Mouse (Mus musculus): ENCODE measurements at regions not wholly inside any gene's neighbourhood (a gene's known extent, or its start where the extent isn't known, plus 50 kb on each side); places are given as distances from the start of the nearest gene placed in this dataset.
A peak's percentile ranks its signal among the peaks of the same experiment; 100 is the strongest.

GRCm38 (mm10) chr3:38397615-38397956, 87.1 kb downstream of the Ankrd50 start:
- no peak for ATAC-seq (ENCODE audit: low TSS enrichment)

GRCm38 (mm10) chr3:38396760-38397614, 87.7 kb downstream of the Ankrd50 start:
- ATAC-seq (ENCODE audit: low TSS enrichment) = 0 out of 2 replicates have a peak, but pooled peaks have one; percentile 52

DNA sequence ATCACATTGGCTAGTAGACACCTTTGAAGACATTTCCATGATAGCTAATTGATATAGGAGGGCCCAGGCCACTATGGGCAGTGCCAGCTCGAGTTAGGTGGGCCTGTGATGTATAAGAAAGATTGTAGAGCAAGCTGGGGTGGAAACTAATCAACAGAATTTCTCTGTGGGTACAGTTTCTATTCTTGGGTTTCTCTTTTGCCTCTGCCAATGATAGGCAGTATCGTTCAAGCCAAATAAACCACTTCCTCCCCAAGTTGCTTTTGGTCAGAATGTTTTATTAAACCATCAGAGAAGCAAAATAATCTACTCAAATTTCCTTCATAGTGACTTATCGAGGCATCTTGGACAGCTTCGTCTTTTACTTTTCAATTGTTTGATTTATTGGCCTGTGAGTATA, 90.3 kb downstream of the Ankrd50 start:
- ATAC-seq (ENCODE audit: low TSS enrichment) = no peak

DNA sequence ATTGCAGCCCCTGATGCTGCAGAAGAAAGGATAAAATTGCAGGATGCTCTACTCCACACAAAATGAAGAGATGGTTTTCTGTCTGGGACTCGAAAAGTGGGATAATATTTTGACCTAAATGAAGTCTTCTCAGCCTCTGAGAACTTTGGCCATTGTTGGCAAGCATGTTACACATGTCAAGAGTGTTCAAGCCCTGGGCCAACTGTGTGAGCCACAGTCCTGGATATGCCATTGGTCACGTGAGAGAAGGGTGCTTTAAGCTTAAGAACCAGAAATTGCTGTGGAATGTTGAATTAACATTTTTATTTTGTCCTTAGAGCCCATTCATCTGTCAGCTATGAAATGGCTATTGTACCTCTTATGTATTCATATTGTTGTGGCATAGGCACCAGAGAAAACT, 95.0 kb downstream of the Ankrd50 start:
- ATAC-seq (ENCODE audit: low TSS enrichment) = no peak

- no peak for ATAC-seq (ENCODE audit: low TSS enrichment)
Measured at GRCm38 (mm10) chr3:38388961-38389360, 95.7 kb downstream of the Ankrd50 start.

- ATAC-seq (ENCODE audit: low TSS enrichment) = no peak
Measured at GRCm38 (mm10) chr3:38382743-38383142, 101.9 kb downstream of the Ankrd50 start.

DNA sequence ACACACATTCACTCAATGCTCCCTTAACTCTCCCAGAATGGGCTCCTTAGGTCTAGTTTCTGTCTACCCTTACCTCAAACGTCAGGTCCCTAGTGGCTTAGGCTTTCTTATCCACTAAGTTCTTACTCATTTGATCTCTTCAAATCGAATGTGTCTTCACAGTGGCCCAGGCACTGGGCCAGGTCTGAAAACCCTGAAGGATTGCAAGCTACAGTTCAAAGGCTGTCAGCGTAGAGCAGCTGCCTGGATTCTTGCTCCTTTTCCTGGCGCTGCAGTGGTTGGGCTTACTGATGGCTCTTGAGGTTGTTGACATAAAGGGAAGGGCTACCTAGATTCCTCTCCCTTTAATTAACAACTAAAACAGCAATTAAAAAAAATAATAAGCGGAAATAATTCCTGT, 103.0 kb downstream of the Ankrd50 start:
- ATAC-seq (ENCODE audit: low TSS enrichment) = no peak

DNA sequence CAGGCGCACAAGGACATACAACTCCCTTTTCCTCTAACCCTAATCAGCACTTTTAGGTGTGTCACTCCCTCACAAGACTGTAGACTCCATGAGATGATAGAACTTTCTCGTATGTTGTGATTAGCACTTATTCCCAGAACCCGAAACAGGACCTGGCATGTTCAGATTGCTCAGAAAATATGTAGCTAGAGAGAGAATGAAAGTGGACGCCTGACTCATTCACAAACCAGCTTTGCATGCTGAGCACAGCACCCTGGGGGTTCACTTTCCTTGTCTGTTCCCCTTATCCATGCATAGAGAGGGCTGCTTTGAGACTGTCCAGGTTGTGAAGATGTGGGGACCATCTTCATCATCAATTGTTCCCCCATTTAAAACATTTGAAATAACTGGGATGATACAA, 111.0 kb downstream of the Ankrd50 start:
- no peak for ATAC-seq (ENCODE audit: low TSS enrichment)

DNA sequence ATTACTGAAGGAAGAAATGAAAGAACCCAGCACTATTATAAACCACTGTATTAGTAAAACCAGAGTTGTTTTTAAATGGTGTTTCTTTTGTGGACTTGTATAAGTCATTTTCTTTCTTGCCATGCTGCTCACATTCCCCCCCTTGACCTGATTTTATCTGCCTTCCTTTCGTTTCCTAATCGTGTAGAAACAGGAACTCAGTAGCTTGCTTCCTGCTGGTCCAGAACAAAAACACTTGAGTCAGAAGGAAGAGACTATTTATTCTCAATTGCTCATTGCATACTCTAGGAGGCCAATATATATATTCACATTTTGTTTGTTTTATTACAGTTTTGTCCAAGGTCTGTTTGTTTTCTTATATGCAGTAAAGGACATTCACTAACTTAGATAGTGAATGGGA, 112.9 kb downstream of the Ankrd50 start:
- no peak for ATAC-seq (ENCODE audit: low TSS enrichment)

DNA sequence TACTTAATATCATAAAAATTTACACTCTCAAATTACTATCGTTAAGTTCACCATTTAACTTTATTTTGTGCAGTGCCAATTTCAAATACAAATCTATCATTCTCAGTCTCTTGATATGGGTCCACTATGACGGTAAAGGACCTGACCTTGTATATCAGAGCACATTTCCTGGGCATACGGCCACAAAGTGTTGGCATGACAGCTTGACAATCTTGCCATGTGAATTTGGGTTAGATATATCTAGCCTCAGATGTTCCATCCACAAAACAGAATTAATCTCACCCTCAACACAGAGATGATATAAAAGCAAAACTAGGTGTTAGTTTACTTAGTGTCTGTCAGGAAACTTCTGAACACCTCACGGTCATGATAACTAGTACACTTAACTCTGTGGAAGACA, 120.8 kb downstream of the Ankrd50 start:
- no peak for ATAC-seq (ENCODE audit: low TSS enrichment)

GRCm38 (mm10) chr3:38361411-38361810, 123.2 kb downstream of the Ankrd50 start:
- ATAC-seq (ENCODE audit: low TSS enrichment) = no peak

- ATAC-seq (ENCODE audit: low TSS enrichment) = no peak
Measured at GRCm38 (mm10) chr3:38360974-38361373, 123.7 kb downstream of the Ankrd50 start.

- ATAC-seq (ENCODE audit: low TSS enrichment) = no peak
Measured at GRCm38 (mm10) chr3:38360421-38360921, 124.2 kb downstream of the Ankrd50 start.

DNA sequence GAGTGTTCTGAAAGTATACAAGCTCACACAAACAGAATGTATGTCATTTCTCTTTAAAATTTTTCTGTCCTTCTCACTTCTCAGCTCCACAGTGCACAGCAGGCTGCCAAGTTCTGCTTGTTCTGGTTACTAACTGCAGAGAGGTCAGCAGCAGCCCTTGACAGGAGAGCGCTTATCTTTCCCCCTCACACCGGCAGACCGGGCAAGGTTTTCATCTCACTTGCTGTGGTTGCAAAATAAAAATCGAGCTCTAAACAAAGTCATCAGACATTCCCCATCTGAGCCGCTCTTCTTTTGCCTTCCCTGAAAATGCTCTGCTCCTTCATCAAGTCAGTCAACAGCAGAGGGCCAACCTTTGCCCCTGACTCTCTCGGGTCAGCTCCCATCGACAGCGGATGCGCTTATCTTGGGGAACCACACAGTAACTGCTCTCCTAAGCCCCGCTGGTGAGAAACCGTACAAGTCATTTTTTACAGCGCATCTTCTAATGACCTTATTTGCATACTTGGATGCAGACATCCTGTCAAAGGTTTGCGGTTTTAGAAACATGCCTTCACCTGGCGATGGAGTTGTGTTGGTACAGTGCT, 126.6 kb downstream of the Ankrd50 start:
- ATAC-seq (ENCODE audit: low TSS enrichment) = no peak

DNA sequence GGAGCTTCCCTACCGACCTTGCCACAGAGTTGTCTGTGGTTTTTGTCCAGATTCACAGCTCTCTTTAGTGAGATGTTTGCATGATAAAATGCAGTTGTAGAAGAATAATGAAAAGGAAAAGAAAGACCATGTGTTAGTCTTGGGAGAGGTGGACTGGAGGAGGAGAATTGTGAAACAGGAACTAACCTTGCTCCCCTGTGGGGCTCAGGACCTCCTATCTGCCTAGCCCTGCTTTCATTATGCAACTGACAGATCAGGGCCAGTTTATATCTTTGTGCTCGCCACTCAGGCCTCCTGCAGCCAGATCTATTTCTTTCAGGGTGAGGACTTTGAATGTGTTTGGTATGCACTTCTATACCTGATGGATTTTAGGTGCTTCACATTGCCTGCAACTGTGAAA, 140.4 kb downstream of the Ankrd50 start:
- ATAC-seq (ENCODE audit: low TSS enrichment) = no peak

- peak; percentile 65 for ATAC-seq (ENCODE audit: low TSS enrichment)
Measured at GRCm38 (mm10) chr3:38341666-38342065, 143.0 kb downstream of the Ankrd50 start.

DNA sequence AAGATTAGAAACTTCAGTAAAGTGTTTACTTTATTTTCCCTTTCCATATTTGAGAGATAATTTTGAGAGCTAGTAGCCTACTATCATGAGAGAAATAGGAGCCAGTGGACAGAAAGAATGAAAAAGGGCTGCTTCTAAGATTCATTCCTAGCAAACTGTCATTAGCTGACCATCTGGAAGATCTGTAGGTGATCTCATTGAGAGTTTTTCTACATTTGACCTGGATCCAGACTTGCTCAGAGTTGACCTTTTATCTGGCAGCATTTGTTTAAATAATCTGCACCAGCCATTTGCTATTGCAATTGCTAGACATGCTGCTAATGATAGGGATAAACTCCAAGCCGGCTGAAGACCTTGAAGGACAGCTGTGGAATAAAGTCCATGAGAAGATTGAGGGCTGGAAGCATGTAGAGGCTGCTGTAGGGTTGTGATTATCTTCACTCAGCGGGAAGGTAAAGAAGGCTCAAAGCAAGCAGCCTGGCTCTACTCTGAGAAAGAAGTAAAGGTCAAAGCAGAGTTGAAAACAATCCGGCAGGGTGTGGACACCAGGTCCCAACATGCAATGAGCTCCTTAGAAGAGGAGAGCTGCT, 151.2 kb downstream of the Ankrd50 start:
- ATAC-seq (ENCODE audit: low TSS enrichment) = no peak

DNA sequence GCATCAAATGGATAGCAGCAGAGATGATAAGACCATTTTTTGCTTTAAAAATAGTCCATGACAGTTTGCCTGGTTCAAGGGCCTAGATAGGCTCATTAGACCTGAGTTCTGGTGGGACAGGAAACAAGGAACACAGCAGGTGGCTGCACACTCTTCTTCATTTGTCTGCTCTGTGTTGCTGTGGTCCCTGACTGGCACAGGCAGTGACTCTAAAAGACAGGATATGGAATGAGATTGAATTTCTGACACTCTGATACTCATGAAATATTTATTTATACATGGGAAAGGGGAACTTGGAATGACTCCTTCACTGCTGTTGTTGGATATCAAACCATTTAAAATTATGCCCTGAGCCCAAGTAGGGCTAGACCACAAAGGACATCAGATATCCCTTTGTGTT, 153.5 kb downstream of the Ankrd50 start:
- ATAC-seq (ENCODE audit: low TSS enrichment) = no peak

DNA sequence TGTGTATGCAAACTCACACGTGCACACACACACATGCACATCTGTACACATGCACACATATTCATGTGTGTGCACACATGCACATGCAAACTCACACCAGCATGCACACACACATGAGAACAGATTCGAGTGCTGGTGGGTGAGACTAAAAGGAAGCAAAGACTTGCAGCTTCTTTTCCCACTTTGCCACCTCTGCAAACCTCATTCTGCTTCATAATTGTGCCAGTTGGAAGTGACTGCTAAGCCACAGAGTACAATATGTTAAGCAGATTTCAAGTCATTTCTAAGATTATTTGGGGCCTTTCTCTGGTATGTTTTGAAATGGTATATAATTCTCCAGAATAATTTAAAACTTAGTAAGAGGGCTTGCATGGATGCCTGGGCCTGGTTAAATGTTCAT, 157.4 kb downstream of the Ankrd50 start:
- peak; percentile 92 for ATAC-seq (ENCODE audit: low TSS enrichment)

DNA sequence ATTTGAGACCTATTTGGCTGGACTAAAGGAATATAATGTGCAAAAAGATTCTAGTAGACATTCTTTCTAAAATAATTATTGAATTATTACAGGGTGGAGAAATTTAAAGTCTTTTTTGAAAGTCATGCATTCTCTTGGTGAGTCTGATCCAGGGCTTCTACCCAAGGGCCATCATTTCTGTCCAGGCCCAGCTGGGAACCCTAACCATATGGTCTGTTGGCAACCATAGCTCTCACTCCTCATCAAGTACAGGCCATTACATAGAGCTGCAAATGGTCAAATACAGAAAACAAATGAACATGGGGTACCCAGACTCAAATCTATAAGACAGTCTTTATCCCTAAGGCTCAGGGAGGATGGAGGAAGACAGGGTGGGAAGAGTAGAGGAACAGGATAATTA, 158.4 kb downstream of the Ankrd50 start:
- ATAC-seq (ENCODE audit: low TSS enrichment) = no peak

- ATAC-seq (ENCODE audit: low TSS enrichment) = no peak
Measured at GRCm38 (mm10) chr3:38324663-38325062, 160.0 kb downstream of the Ankrd50 start.

- ATAC-seq (ENCODE audit: low TSS enrichment) = no peak
Measured at GRCm38 (mm10) chr3:38322426-38322825, 162.2 kb downstream of the Ankrd50 start.

GRCm38 (mm10) chr3:38321620-38322019, 163.0 kb downstream of the Ankrd50 start:
- ATAC-seq (ENCODE audit: low TSS enrichment) = no peak
